ENCODE assay signal across 8 mouse cellular contexts in the genomic region with DNA sequence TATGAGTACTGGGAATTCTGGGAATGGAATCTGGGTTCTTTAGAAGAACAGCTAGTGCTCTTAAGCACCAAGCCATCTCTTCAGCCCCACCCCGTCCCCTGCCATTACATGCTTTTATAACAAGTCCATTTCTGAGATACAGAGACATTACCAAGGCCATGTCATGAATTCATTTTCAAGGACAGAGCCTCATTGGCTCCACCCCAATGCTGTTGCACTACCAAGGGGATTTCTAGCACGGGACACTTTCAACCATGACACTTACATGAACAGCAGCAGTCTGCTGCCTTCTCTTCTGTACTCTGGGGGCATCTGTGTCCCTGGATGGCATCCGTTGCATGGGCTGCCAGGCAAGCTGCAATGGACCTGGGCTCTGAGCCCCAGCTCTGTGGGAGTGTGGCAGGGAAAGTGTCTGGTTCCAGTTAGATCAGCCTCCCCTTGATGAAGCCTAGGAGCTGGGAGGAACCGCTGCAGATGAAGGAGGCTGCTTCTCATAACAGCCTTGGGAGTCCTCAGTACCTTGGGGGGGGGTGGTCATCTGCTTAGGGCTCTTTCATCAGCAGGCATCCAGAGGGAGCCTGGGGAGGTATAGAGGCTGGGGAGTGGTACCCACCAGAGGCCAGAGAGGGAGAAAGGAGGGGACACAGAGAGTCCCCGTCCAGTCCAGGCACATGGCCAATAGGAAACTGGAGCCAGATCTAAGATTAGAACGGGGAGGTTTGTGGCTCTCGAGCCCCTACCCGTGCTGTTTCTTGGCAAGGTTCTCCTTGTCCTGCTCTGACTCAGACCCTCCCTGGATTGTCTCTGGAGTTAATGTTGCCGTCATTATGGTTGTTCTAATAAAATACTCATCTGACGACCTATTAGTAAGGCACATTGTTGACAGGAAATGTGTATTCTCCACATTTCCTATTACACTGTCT. TPM values are rescaled to one million over a fixed set of nuclear protein-coding genes. Genes with fewer than 3 reads are reported as not detected.
DNase-seq lines count a peak whose midpoint lies in the region; ATAC-seq lines count a peak whose summit lies in the region.

No protein-coding gene starts in this region.

- no peak overlapping the region for H3K4me3 ChIP-seq in forebrain, embryonic 14.5 days (ENCODE audit: low read depth, low read length)
- no peak overlapping the region for H3K4me3 ChIP-seq in forebrain, embryonic 11.5 days (ENCODE audit: low read depth, low read length)
- H3K4me3 ChIP-seq in intestine, embryonic 15.5 days (replicated peaks) = no peak overlapping the region
- no peak overlapping the region for H3K4me3 ChIP-seq in stomach, embryonic 14.5 days (ENCODE audit: low read depth, low read length)
- H3K4me3 ChIP-seq in midbrain, embryonic 15.5 days = no peak overlapping the region

- H3K4me2 ChIP-seq in forebrain, embryonic 14.5 days (ENCODE audit: low read length) = no peak overlapping the region
- H3K4me2 ChIP-seq in forebrain, embryonic 11.5 days (ENCODE audit: low read depth, low read length, severe bottlenecking) = no peak overlapping the region
- H3K4me2 ChIP-seq in intestine, embryonic 15.5 days (replicated peaks) = no peak overlapping the region
- H3K4me2 ChIP-seq in stomach, embryonic 14.5 days (replicated peaks; ENCODE audit: low read depth, low read length) = no peak overlapping the region
- H3K4me2 ChIP-seq in midbrain, embryonic 15.5 days = no peak overlapping the region

- DNase-seq in forebrain, embryonic 14.5 days (ENCODE audit: low spot score) = peak; percentile 25
- no peak for DNase-seq in forebrain, embryonic 11.5 days (ENCODE audit: low spot score)
- peak; percentile 22 for DNase-seq in 3T3-L1 (ENCODE audit: low read depth, low spot score)
- DNase-seq in embryo, embryonic 11 days = no peak

- no peak overlapping the region for H3K9ac ChIP-seq in forebrain, embryonic 14.5 days (ENCODE audit: low read length)
- no peak overlapping the region for H3K9ac ChIP-seq in forebrain, embryonic 11.5 days (ENCODE audit: low read length)
- H3K9ac ChIP-seq in intestine, embryonic 15.5 days = no peak overlapping the region
- no peak overlapping the region for H3K9ac ChIP-seq in stomach, embryonic 14.5 days (replicated peaks; ENCODE audit: low read depth, low read length)
- H3K9ac ChIP-seq in midbrain, embryonic 15.5 days = no peak overlapping the region

- no peaks in the 10 kb centered on the region for H3K9me3 ChIP-seq in forebrain, embryonic 14.5 days (replicated peaks; ENCODE audit: control insufficient read depth, low read length)
- H3K9me3 ChIP-seq in forebrain, embryonic 11.5 days (ENCODE audit: control insufficient read depth, low read length) = no peaks in the 10 kb centered on the region
- H3K9me3 ChIP-seq in intestine, embryonic 15.5 days = no peaks in the 10 kb centered on the region
- H3K9me3 ChIP-seq in stomach, embryonic 14.5 days (ENCODE audit: control insufficient read depth, low read depth, low read length) = no peaks in the 10 kb centered on the region
- no peaks in the 10 kb centered on the region for H3K9me3 ChIP-seq in midbrain, embryonic 15.5 days

- H3K27me3 ChIP-seq in forebrain, embryonic 14.5 days (replicated peaks; ENCODE audit: control insufficient read depth, insufficient read depth, low read length) = no peaks in the 10 kb centered on the region
- no peaks in the 10 kb centered on the region for H3K27me3 ChIP-seq in forebrain, embryonic 11.5 days (ENCODE audit: control insufficient read depth, insufficient read depth, low read length)
- no peaks in the 10 kb centered on the region for H3K27me3 ChIP-seq in intestine, embryonic 15.5 days (replicated peaks)
- H3K27me3 ChIP-seq in stomach, embryonic 14.5 days (ENCODE audit: control insufficient read depth, insufficient read depth, low read length) = no peaks in the 10 kb centered on the region
- no peaks in the 10 kb centered on the region for H3K27me3 ChIP-seq in midbrain, embryonic 15.5 days (replicated peaks)

- H3K27ac ChIP-seq in forebrain, embryonic 14.5 days (ENCODE audit: low read depth, low read length) = no peak overlapping the region
- no peak overlapping the region for H3K27ac ChIP-seq in forebrain, embryonic 11.5 days (ENCODE audit: low read depth, low read length)
- 0 out of 2 replicates have a peak overlapping the region, but pooled peaks have one; percentile 11 for H3K27ac ChIP-seq in intestine, embryonic 15.5 days
- H3K27ac ChIP-seq in stomach, embryonic 14.5 days (ENCODE audit: low read length) = peak overlapping the region; percentile 53; the same call in 1 of the 2 replicates
- H3K27ac ChIP-seq in midbrain, embryonic 15.5 days = no peak overlapping the region

- WGBS in forebrain, embryonic 14.5 days = 64% methylated on average over 10 of the region's 10 CpGs
- WGBS in forebrain, embryonic 11.5 days = 81% methylated on average over 10 of the region's 10 CpGs
- WGBS in intestine, embryonic 15.5 days = 52% methylated on average over 10 of the region's 10 CpGs
- WGBS in stomach, embryonic 14.5 days = 52% methylated on average over 10 of the region's 10 CpGs
- 70% methylated on average over 10 of the region's 10 CpGs for WGBS in midbrain, embryonic 15.5 days

- no peaks in the 10 kb centered on the region for H3K36me3 ChIP-seq in forebrain, embryonic 14.5 days (ENCODE audit: control insufficient read depth, insufficient read depth, low read length)
- H3K36me3 ChIP-seq in forebrain, embryonic 11.5 days (ENCODE audit: control insufficient read depth, insufficient read depth, low read length) = no peaks in the 10 kb centered on the region
- H3K36me3 ChIP-seq in intestine, embryonic 15.5 days = no peaks in the 10 kb centered on the region
- no peaks in the 10 kb centered on the region for H3K36me3 ChIP-seq in stomach, embryonic 14.5 days (ENCODE audit: control insufficient read depth, insufficient read depth, low read length)
- H3K36me3 ChIP-seq in midbrain, embryonic 15.5 days (replicated peaks) = no peaks in the 10 kb centered on the region

- no peaks in the 10 kb centered on the region for H3K4me1 ChIP-seq in forebrain, embryonic 14.5 days (ENCODE audit: control insufficient read depth, insufficient read depth, low read length)
- no peaks in the 10 kb centered on the region for H3K4me1 ChIP-seq in forebrain, embryonic 11.5 days (replicated peaks; ENCODE audit: control insufficient read depth, insufficient read depth, low read length)
- H3K4me1 ChIP-seq in intestine, embryonic 15.5 days (replicated peaks) = peaks cover 1% of the 10 kb centered on the region; the same call in 1 of the 2 replicates
- no peaks in the 10 kb centered on the region for H3K4me1 ChIP-seq in stomach, embryonic 14.5 days (ENCODE audit: control insufficient read depth, insufficient read depth, low read length)
- no peaks in the 10 kb centered on the region for H3K4me1 ChIP-seq in midbrain, embryonic 15.5 days

- no peak for ATAC-seq in forebrain, embryonic 14.5 days
- ATAC-seq in forebrain, embryonic 11.5 days (replicated peaks; ENCODE audit: low FRiP score) = no peak
- peak; percentile 29; the same call in 1 of the 2 replicates for ATAC-seq in common myeloid progenitor, adult 5-6 weeks (replicated peaks; ENCODE audit: low read depth, poor library complexity, severe bottlenecking)
- ATAC-seq in intestine, embryonic 15.5 days = peak; percentile 67
- ATAC-seq in stomach, embryonic 14.5 days (ENCODE audit: insufficient number of reproducible peaks, insufficient read depth, low FRiP score, low read depth) = no peak
- ATAC-seq in midbrain, embryonic 15.5 days (replicated peaks) = no peak

RNA-seq across cellular contexts. Expression of a gene that starts 52.4 kb away (rescaled TPM):
- 87.5 and 92.1 TPM in 2 replicates for polyA plus RNA-seq in forebrain, embryonic 14.5 days (2014; fragmentation: Nextera tagmentation; extraction: Ambion mirVana)
- polyA plus RNA-seq in forebrain, embryonic 11.5 days (2014; fragmentation: Nextera tagmentation; extraction: Ambion mirVana) = 137 and 150 TPM in 2 replicates
- total RNA-seq in common myeloid progenitor, adult 5-6 weeks (2017) = 28.7 and 43.4 TPM in 2 replicates
- polyA plus RNA-seq in intestine, embryonic 15.5 days (2015; fragmentation: Nextera tagmentation; extraction: Ambion mirVana) = 85.3 and 85.5 TPM in 2 replicates
- 117 and 120 TPM in 2 replicates for polyA plus RNA-seq in stomach, embryonic 14.5 days (2014; fragmentation: Nextera tagmentation; extraction: Ambion mirVana)
- 60.2 and 61.1 TPM in 2 replicates for polyA plus RNA-seq in midbrain, embryonic 15.5 days (2015; fragmentation: Nextera tagmentation; extraction: Ambion mirVana)

RNA-seq across cellular contexts. Expression of a gene that starts 53.4 kb away (rescaled TPM):
- polyA plus RNA-seq in forebrain, embryonic 14.5 days (2014; fragmentation: Nextera tagmentation; extraction: Ambion mirVana) = 35.9 and 39.8 TPM in 2 replicates
- polyA plus RNA-seq in forebrain, embryonic 11.5 days (2014; fragmentation: Nextera tagmentation; extraction: Ambion mirVana) = 93.6 and 99.4 TPM in 2 replicates
- total RNA-seq in common myeloid progenitor, adult 5-6 weeks (2017) = not detected in 2 replicates
- polyA plus RNA-seq in intestine, embryonic 15.5 days (2015; fragmentation: Nextera tagmentation; extraction: Ambion mirVana) = 61.9 and 67.0 TPM in 2 replicates
- 165 and 169 TPM in 2 replicates for polyA plus RNA-seq in stomach, embryonic 14.5 days (2014; fragmentation: Nextera tagmentation; extraction: Ambion mirVana)
- 23.3 and 24.2 TPM in 2 replicates for polyA plus RNA-seq in midbrain, embryonic 15.5 days (2015; fragmentation: Nextera tagmentation; extraction: Ambion mirVana)

Comparison
In these comparisons a context has a peak if more than half of its experiments do, and no peak if none do; other contexts are left out.
1. DNase-seq: peak in forebrain, embryonic 14.5 days (single experiment) and 3T3-L1 (single experiment); none in forebrain, embryonic 11.5 days (single experiment) and embryo, embryonic 11 days (single experiment).
2. ATAC-seq: peak in common myeloid progenitor, adult 5-6 weeks (single experiment) and intestine, embryonic 15.5 days (single experiment); none in forebrain, embryonic 14.5 days (single experiment), forebrain, embryonic 11.5 days (single experiment), stomach, embryonic 14.5 days (single experiment) and midbrain, embryonic 15.5 days (single experiment).
3. H3K27ac ChIP-seq: peak in intestine, embryonic 15.5 days (single experiment) and stomach, embryonic 14.5 days (single experiment); none in forebrain, embryonic 14.5 days (single experiment), forebrain, embryonic 11.5 days (single experiment) and midbrain, embryonic 15.5 days (single experiment).